Mouse (Mus musculus): Measurements from ENCODE around the gene Mblac2.

DNA sequence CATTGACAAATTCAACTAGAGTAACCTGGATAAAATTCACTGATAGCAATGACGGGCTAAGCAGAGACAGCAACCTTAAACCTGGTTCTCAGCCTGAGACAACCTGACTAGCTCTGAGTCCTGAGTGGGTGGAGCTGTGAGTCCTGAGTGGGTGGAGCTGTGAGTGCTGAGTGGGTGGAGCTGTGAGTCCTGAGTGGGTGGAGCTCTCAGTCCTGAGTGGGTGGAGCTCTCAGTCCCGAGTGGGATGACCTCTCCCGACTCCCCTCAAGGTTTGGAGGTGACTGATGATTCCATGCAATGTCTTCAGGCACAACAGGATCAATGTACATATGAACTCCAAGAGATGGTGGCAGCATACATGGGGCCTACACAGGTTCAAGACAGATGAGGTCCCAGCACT, 21.6 kb upstream of the Mblac2 start:
- TF ChIP-seq EP300 (IDR thresholded peaks at IDR 0.05; ENCODE audit: low read depth) = no peak
- TF ChIP-seq CTCF (IDR thresholded peaks at IDR 0.05; ENCODE audit: low read depth) = no peak

All from liver, embryonic 14.5 days (tissue).